Mouse (Mus musculus) lung, adult 2 months (tissue): ENCODE results near the gene Scn11a.

Experiments
- CTCF ChIP-seq: fragments of 200-500 bp; IDR thresholded peaks from 2 replicates; pipeline ENCODE4 v1.5.1; 2011; ENCODE audit warnings: mild to moderate bottlenecking, low read length, control low read depth; ENCODE audit not compliant: insufficient read depth
- POLR2A ChIP-seq: fragments of 200-500 bp; IDR thresholded peaks from 2 replicates; pipeline ENCODE4 v1.6.1; 2011; ENCODE audit warnings: low read depth, mild to moderate bottlenecking, control low read depth, low read length, borderline replicate concordance; ENCODE audit errors: extremely low read depth

GRCm38 (mm10) chr9:119849214-119849613 lies 24.0 kb upstream of the Scn11a start:
- TF ChIP-seq CTCF (no peak), POLR2A (no peak)
